Mouse (Mus musculus) left cerebral cortex, adult 8-10 months (tissue): Measurements from ENCODE around the gene Cyp46a1. TPM values are rescaled to one million over a fixed set of nuclear protein-coding genes. Genes with fewer than 3 reads are reported as not detected.

Experiments
- DNase-seq, 2 experiments: peaks; one replicate each; pipeline ENCODE4 v3.0.0; 2022; ENCODE audit warnings: low spot score in 2 of 2
- total RNA-seq, 4 experiments: library from RNA; stranded (reverse); gene quantifications; 2 replicates each; pipeline ENCODE4 v1.2.4; 2022

Gene Cyp46a1
- total RNA-seq, 4 experiments from 2014 or later: 254 to 259 (median 256) TPM

- DNase-seq: peak; percentile 67 to 86
These were observed 29.6 kb downstream of the Cyp46a1 start for GRCm38 (mm10) chr12:108363796-108364195.

- no peak for DNase-seq
These were observed 31.2 kb downstream of the Cyp46a1 start for GRCm38 (mm10) chr12:108365340-108365739.

- no peak for DNase-seq
These were observed 31.7 kb downstream of the Cyp46a1 start for GRCm38 (mm10) chr12:108365868-108366267.

- DNase-seq: no peak
These were observed 33.7 kb downstream of the Cyp46a1 start for GRCm38 (mm10) chr12:108367909-108368308.

- no peak for DNase-seq
These were observed 34.7 kb downstream of the Cyp46a1 start for GRCm38 (mm10) chr12:108368921-108369320.

DNA sequence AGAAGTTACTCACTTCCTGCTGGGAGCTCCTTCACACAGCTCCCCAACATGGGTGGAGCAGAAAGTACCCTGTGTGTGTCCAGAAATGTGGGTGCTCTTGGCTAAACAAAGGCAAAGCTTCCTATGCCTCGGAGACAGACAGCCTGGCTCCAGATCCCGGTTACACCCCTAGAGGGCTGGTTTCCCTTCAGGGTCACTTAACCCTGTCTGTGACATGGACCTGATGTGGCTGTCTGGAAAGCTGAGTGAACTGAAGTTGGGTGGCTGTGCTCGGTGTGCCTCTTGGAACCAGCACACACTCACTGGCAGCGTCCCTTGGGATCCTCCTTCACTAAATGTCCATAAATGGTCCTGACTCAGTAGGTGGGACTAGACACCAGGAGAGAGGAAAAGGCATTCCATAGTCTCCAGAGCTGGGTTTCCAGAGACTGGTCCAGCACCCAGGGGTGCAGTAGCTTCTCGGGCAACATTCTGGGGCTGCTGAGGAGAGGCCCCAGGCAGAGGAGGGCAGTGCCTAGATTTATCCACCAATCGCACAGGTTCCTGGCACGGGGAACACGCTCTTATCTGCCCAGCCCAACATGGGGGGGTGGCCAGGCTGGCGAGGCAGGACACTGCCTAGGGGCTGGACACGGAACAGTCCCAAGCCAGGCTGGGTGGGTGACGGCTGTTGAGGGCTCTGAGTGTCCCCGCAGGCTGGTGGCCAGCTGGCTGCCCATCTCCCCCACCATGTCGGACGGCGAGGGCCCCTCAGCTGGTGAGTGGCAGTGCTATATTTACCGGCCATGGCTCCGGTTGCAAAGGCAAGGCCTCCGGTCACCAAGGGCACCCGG lies 36.6 kb downstream of the Cyp46a1 start, which contains the start of gene Eml1:
TSS of gene Eml1 (plus strand) at position 362 of the 833 bp plus-strand sequence.
- DNase-seq: no peak

DNA sequence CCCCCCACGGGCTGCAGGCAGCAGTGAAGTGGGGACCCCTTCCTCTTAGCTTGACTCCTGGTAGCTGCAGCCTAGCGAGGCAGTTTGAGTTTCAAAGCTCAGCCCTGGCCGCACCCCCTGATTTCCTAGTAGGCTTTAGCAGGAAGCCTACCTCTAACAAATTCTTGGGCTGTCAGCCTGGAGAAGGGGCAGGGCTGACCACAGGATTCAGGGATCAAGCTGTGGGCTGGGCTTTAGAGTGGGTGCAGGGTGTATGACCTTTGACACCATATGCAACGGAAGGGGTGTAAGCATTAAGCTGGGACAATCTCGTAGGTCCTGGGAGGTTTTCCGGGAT lies 37.2 kb downstream of the Cyp46a1 start:
- no peak for DNase-seq

- no peak for DNase-seq
These were observed 38.1 kb downstream of the Cyp46a1 start for GRCm38 (mm10) chr12:108372241-108372640.

- no peak for DNase-seq
These were observed 39.4 kb downstream of the Cyp46a1 start for GRCm38 (mm10) chr12:108373611-108374010.

GRCm38 (mm10) chr12:108374689-108375088 lies 40.5 kb downstream of the Cyp46a1 start:
- no peak for DNase-seq

GRCm38 (mm10) chr12:108378379-108379133 lies 44.4 kb downstream of the Cyp46a1 start:
- DNase-seq: no peak

DNA sequence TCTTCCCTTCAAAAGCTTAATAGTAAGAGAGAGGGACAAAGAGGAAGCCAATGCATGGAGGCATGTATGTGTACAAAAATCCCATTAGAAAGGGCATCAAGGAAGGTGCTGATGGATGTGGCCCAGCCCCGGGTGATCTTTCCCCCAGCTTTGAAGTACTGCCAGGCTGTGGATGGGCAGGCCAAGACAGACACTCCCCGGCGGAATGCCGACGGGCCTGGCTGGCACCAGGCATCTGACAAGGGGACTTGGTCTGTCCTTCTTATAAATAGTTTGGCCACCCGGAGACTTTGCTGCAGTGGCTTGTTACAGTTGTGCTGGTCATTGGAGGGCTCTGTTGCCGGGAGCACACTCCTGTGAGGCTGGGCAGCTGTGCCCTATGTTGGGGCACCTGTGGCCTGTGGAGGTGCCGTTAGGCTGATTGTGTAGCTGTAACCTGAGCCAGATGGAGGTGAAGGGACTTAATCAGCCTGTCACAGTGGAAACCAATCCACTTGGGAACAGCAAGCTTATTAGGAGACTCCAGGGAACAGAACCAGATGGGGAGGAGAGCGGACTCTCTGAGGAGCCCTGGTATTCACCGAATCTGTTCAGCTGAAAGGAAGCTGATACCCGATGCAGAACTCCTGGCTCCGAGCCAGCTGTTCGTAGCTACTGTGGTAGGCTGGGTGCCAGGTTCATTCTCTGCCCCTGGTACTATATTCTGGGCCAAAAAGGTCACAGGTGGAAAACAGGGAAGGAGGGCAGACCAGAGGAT lies 52.5 kb downstream of the Cyp46a1 start:
- no peak for DNase-seq

GRCm38 (mm10) chr12:108389718-108390117 lies 55.5 kb downstream of the Cyp46a1 start:
- DNase-seq: no peak

DNA sequence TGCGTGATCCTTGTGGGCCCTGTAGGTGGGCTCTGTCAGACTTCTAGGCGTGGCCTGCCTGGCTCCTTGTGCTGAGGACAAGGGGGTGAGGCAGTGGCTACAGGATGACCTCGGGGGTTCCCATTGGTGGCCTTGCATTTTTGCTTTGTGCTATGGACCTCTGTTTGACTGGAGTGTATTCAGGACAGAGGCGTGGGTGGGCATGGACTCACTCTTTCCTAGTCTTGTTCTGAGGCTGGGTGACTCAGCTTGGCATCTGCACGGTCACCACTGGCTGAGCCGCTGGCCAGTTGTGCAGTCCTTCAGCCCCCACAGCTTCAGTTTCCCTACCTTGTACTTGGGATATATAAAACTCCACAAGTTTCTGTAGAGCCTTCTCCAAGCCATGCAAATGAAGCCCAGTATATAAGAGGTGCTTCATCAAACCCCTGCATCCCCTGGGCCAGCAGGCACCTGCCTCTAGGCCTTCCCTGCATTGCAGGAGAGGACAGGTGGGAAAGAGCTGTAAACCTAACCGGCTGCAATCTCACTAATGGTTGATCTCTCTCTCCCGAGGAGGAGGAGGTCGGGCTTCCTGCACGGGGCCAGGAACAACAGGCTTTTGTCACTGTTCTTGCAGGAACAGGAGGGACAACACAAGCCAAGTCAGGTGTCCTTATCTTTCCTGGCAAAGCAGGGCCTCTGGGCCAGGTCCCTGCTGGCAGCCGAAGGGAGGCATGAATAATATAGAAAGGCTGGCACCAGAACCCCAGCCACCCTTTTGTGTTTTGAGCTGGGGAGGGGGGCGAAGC lies 58.3 kb downstream of the Cyp46a1 start:
- DNase-seq: no peak

DNA sequence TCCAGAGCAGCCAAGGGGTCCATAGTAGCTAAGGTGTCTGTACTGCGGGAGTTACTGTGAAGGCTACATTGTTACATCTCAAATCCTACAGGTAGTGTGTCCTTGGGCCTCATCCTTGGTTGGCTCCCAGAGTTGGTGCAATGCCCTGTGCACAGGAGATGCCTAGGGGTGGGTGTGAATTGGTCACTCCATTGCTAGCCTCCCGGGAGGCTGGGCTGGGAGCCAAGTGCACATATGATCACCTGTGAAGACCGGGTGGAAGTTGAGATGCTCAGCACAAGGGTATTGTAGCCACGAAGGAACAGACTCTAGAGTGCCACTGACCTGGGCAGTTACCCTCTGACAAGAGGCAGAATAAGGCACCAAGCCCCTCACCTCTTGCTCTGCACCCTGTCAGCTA lies 58.9 kb downstream of the Cyp46a1 start:
- DNase-seq: no peak

DNA sequence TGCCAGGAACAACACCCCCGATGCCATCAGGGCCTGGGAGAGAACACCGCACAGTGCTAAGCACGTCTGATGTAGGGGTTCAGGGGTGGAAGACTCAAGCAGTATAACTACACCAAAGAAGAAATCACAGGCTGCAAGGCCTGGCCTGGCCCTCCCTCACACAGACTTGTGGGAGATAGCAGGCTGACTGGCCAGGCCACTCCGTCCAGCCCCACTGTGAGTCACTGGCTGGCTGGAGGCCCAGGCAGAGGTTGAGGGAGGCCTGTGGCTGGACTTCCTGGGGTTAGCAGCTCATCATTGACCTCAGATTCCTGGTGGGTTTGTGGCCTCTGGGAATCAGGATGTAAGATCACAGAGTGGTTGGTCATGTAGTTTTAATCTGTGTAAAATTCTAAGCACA lies 59.5 kb downstream of the Cyp46a1 start:
- no peak for DNase-seq

DNA sequence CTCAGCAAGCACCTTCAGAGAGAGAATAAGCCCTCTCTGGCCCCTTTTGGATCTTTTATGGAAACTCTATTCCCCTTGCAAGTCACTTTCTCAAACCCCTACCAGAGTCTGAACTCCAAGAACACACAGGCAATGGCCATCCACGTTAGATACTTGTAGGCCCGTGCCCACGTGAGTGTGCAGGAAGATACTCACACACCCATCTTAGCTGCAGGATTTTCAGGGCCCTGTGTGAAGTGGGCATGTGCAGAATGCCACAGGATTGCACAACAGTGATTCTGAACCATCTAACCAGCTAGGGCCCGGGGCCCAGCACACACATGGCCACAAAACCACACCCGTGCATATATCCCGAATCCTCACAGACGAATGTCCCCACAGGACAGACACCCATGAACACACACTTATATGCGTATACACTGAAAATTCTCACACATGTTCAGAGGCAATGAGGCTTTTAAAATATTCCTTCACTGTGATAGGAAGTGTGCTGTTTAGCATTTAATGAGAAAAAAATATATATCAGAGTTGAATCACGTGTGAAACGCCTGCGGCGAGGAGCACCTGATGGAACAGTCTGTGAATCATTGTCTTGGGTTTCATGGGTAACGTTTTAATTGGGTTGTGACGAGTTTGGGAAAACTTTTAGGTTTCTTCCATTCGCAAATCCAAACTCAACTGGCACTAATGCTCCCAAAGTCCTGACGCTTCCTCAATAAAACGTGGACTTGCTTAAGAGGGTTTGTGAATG lies 60.5 kb downstream of the Cyp46a1 start:
- DNase-seq: no peak

DNA sequence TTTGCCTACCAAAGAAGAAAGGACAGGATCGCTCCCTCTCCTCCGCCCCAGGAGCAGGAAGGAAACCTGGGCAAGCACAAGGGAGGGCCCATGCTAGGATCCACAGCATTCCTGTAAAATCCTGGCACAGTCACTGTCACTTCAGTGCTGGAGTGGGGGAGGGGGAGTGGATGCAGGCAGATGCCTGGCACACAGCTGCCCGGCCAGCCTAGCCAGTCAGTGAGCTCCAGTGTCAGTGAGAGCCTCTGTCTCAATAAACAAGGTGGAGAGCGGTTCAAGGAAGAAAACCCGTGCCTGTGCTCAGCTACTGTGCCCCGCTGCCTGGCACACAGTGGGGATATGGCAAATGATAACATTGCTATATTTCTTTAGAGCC lies 61.1 kb downstream of the Cyp46a1 start:
- no peak for DNase-seq

- DNase-seq: peak; percentile 46 to 85
These were observed 62.1 kb downstream of the Cyp46a1 start for GRCm38 (mm10) chr12:108396081-108396947.
